Mouse (Mus musculus): ENCODE measurements around the gene Tnnt2.

DNA sequence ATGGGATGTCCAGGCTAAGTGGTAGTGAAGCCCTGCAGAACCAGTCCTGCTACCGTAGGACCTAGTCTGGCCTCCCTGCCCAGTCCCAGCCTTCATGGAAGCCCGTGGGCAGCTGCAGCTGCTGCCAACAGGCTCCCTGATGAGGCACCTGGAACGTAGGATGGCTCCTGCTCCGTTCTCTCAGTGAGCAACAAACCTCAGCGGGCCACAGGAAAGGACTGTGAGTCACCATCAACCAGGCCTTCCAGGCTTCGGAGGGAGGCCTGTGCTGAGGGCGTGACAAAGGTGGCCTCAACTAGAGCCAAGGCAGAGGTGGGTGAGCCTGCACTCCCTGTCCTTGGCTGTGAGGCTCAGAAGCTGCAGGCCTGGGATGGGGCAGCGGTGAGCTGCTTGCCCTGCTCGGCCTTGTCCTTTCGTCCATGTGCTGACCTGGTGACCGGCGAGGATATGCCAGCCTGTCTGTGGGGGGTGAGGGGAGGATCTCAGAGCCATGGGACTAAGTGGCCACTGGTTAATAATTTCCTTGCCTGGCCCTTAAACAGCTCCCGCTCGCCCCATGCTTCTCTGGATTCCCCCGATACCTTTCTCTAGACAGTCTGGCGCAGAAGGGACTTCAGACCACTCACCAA is 15.3 kb upstream of the Tnnt2 start:
- TF ChIP-seq CTCF (IDR thresholded peaks at IDR 0.05; ENCODE audit: low read depth, low read length) (no peak), POLR2A (IDR thresholded peaks at IDR 0.05; ENCODE audit: extremely low read depth, insufficient read depth, low read length) (no peak)
